Mouse (Mus musculus) CD8-positive naive resting alpha-beta T cell, adult 2 months (primary cell): Measurements from ENCODE around the gene Ski.

Experiments
- DNase-seq, 2 experiments: peaks; one replicate each; pipeline ENCODE4 v3.0.0; 2022; ENCODE audit warnings: low read depth in 2 of 2, low spot score in 2 of 2

Gene Ski

GRCm38 (mm10) chr4:155116607-155117006 lies 105.8 kb downstream of the Ski start:
- DNase-seq: no peak

GRCm38 (mm10) chr4:155113766-155114410 lies 108.5 kb downstream of the Ski start:
- no peak for DNase-seq

GRCm38 (mm10) chr4:155109471-155109870 lies 112.9 kb downstream of the Ski start:
- DNase-seq: no peak

GRCm38 (mm10) chr4:155107886-155108285 lies 114.5 kb downstream of the Ski start:
- DNase-seq: no peak
